In the genomic region with DNA sequence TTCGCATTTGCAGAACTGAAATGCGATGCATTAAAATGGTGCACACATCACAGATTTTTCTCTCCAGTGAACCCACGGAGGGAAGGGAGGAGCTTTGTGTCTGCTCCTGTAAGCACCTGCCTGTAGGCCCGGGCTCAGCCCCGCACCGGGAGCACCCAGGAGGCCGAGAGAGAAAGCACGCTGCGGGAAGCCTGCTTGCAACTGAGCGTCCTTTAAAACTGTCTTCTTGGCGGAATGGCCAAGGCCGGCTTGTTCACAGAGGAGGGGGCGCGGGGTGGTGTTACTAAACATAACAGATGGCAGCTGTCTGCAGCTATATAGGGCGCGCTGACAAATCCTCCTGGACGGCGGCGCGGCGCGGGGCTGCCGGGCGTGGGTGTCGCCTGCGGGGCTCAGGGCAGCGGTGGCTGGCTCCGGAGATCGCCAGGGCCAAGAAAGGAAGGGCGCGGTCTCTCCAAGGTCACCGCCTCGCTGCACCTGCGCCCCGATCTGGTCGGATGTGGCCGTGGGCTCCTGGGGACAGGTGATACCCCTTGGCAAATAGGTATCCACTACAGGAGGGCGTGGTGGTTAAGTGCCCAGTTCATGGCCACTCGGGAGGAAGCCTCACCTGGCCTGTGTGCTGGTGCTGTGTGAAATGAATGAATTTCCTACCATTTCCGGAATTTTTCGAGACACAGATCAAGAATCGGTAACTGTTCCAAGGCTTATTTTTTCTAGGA, we compare ENCODE assay signal across 8 mouse cellular contexts.
A peak's percentile ranks its signal among the peaks of the same experiment; 100 is the strongest.
DNase-seq lines count a peak whose midpoint lies in the region; ATAC-seq and TF ChIP-seq lines count a peak whose summit lies in the region.

No protein-coding gene starts in this region.

- peaks cover 13% of the 10 kb centered on the region for H3K4me1 ChIP-seq in embryonic facial prominence, embryonic 10.5 days
- H3K4me1 ChIP-seq in heart, embryonic 11.5 days (ENCODE audit: control insufficient read depth, insufficient read depth, low read length): peaks cover 3% of the 10 kb centered on the region; the same call in 1 of the 2 replicates
- peaks cover 6% of the 10 kb centered on the region; the same call in 1 of the 2 replicates for H3K4me1 ChIP-seq in liver, embryonic 15.5 days (replicated peaks)

- 8% methylated on average over 42 of the region's 42 CpGs for WGBS in embryonic facial prominence, embryonic 10.5 days
- 8% methylated on average over 42 of the region's 42 CpGs for WGBS in heart, embryonic 11.5 days (ENCODE audit: insufficient replicate concordance)
- WGBS in liver, embryonic 15.5 days (ENCODE audit: insufficient replicate concordance): 8% methylated on average over 42 of the region's 42 CpGs

- H3K27me3 ChIP-seq in embryonic facial prominence, embryonic 10.5 days (replicated peaks; ENCODE audit: low read depth, poor library complexity, severe bottlenecking): peaks cover 68% of the 10 kb centered on the region
- H3K27me3 ChIP-seq in heart, embryonic 11.5 days (ENCODE audit: control insufficient read depth, insufficient read depth, low read length): peaks cover 25% of the 10 kb centered on the region
- peaks cover 48% of the 10 kb centered on the region for H3K27me3 ChIP-seq in liver, embryonic 15.5 days

- no peak; the same call in 1 of the 2 replicates for ATAC-seq in heart, embryonic 11.5 days (replicated peaks; ENCODE audit: insufficient number of reproducible peaks, low FRiP score, low TSS enrichment)
- ATAC-seq in liver, embryonic 15.5 days (ENCODE audit: insufficient read depth): no peak

- H3K4me3 ChIP-seq in embryonic facial prominence, embryonic 10.5 days: peak overlapping the region; percentile 50
- peak overlapping the region; percentile 42 for H3K4me3 ChIP-seq in heart, embryonic 11.5 days (ENCODE audit: low read depth, low read length)
- H3K4me3 ChIP-seq in layer of hippocampus, adult 2 months: peak overlapping the region; percentile 52
- peak overlapping the region; percentile 21; the same call in 1 of the 2 replicates for H3K4me3 ChIP-seq in liver, embryonic 15.5 days (replicated peaks)

- H3K27ac ChIP-seq in embryonic facial prominence, embryonic 10.5 days (replicated peaks): no peak overlapping the region
- no peak overlapping the region for H3K27ac ChIP-seq in heart, embryonic 11.5 days (ENCODE audit: low read depth, low read length)
- H3K27ac ChIP-seq in layer of hippocampus, adult 2 months: peak overlapping the region; percentile 60; the same call in 1 of the 2 replicates
- no peak overlapping the region for H3K27ac ChIP-seq in liver, embryonic 15.5 days (replicated peaks)

- no peaks in the 10 kb centered on the region for H3K36me3 ChIP-seq in embryonic facial prominence, embryonic 10.5 days (replicated peaks)
- no peaks in the 10 kb centered on the region for H3K36me3 ChIP-seq in heart, embryonic 11.5 days (ENCODE audit: control insufficient read depth, insufficient read depth, low read length)
- H3K36me3 ChIP-seq in liver, embryonic 15.5 days (replicated peaks): no peaks in the 10 kb centered on the region

- 0 out of 2 replicates have a peak overlapping the region, but pooled peaks have one; percentile 3 for H3K9ac ChIP-seq in heart, embryonic 11.5 days (ENCODE audit: low read depth, low read length)
- H3K9ac ChIP-seq in liver, embryonic 15.5 days: no peak overlapping the region

- peak; percentile 8 for DNase-seq in ovary, adult 18-20 months (ENCODE audit: low spot score)
- DNase-seq in ovary, postnatal 10 days (ENCODE audit: low spot score): no peak
- peak; percentile 49 for DNase-seq in embryonic facial prominence, embryonic 10.5 days (ENCODE audit: low spot score)
- DNase-seq in layer of hippocampus, adult 2 months (ENCODE audit: low spot score in 2 of 2): peak; percentile 31 to 40
- DNase-seq in right cerebral cortex, postnatal 25 days: peak; percentile 78
- DNase-seq in spleen, postnatal 36 days (ENCODE audit: low spot score in 2 of 2): no peak

- peak overlapping the region; percentile 76 for H3K4me2 ChIP-seq in heart, embryonic 11.5 days
- peak overlapping the region; percentile 52 for H3K4me2 ChIP-seq in liver, embryonic 15.5 days

- no peak for TF ChIP-seq CTCF in layer of hippocampus, adult 2 months (conservative IDR thresholded peaks at IDR 0.05)

- no peaks in the 10 kb centered on the region for H3K9me3 ChIP-seq in embryonic facial prominence, embryonic 10.5 days
- no peaks in the 10 kb centered on the region for H3K9me3 ChIP-seq in heart, embryonic 11.5 days (replicated peaks; ENCODE audit: control insufficient read depth, low read length)
- H3K9me3 ChIP-seq in liver, embryonic 15.5 days (replicated peaks): no peaks in the 10 kb centered on the region

Comparison
In these comparisons a context has a peak if more than half of its experiments do, and no peak if none do; other contexts are left out.
1. DNase-seq: peak in ovary, adult 18-20 months (single experiment), embryonic facial prominence, embryonic 10.5 days (single experiment), layer of hippocampus, adult 2 months (2 of 2) and right cerebral cortex, postnatal 25 days (single experiment); none in ovary, postnatal 10 days (single experiment) and spleen, postnatal 36 days (0 of 2).
2. Peak in every context shown above with its lines, with median percentiles within 50 percentile points of each other: H3K4me3 ChIP-seq.